Mouse (Mus musculus) heart, postnatal 0 days (tissue): Measurements from ENCODE around the gene Urad. TPM values are rescaled to one million over a fixed set of nuclear protein-coding genes. Genes with fewer than 3 reads are reported as not detected.

Experiments used
- ATAC-seq: fragments of 200-750 bp; cut with Nextera tagmentation; 2 replicates; pipeline ENCODE4 v1.8.0; 2017; ENCODE audit warnings: low read depth, moderate number of reproducible peaks, moderate library complexity; ENCODE audit not compliant: insufficient read depth
- DNase-seq: peaks from one replicate; pipeline ENCODE4 v3.0.0-alpha.2; 2016; ENCODE audit warnings: low spot score
- H3K27ac ChIP-seq: fragments of 300-500 bp; sonication (generic); 2 replicates; pipeline ENCODE4 v1.5.1; 2014; ENCODE audit warnings: low read depth, mild to moderate bottlenecking
- H3K27me3 ChIP-seq: fragments of 300-500 bp; sonication (generic); 2 replicates; pipeline ENCODE4 v1.6.1; 2014; ENCODE audit warnings: low read length, mixed read lengths; ENCODE audit not compliant: control insufficient read depth, insufficient read depth
- H3K36me3 ChIP-seq: fragments of 300-500 bp; sonication (generic); replicated peaks from 2 replicates; pipeline ENCODE4 v1.6.1; 2014; ENCODE audit warnings: low read length, mixed read lengths; ENCODE audit not compliant: control insufficient read depth, insufficient read depth
- H3K4me1 ChIP-seq: fragments of 300-500 bp; sonication (generic); 2 replicates; pipeline ENCODE4 v1.6.1; 2014; ENCODE audit warnings: antibody characterized with exemption; ENCODE audit not compliant: control insufficient read depth, insufficient read depth
- H3K4me2 ChIP-seq: fragments of 300-500 bp; sonication (generic); 2 replicates; pipeline ENCODE4 v1.6.1; 2014; ENCODE audit warnings: low read depth, mild to moderate bottlenecking, low read length, moderate library complexity
- H3K4me3 ChIP-seq: fragments of 300-500 bp; sonication (generic); 2 replicates; pipeline ENCODE4 v1.5.1; 2014; ENCODE audit warnings: low read depth, low read length
- H3K9ac ChIP-seq: fragments of 300-500 bp; sonication (generic); replicated peaks from 2 replicates; pipeline ENCODE4 v1.6.1; 2014; ENCODE audit warnings: low read depth, low read length, mixed read lengths
- H3K9me3 ChIP-seq: fragments of 300-500 bp; sonication (generic); replicated peaks from 2 replicates; pipeline ENCODE4 v1.6.1; 2016; ENCODE audit warnings: low read length; ENCODE audit not compliant: control insufficient read depth
- CTCF ChIP-seq: IDR thresholded peaks from 2 replicates; pipeline ENCODE4 v1.5.1; 2016; ENCODE audit warnings: antibody characterized with exemption, control low read depth, low read depth
- EP300 ChIP-seq: IDR thresholded peaks from 2 replicates; pipeline ENCODE4 v1.6.1; 2016; ENCODE audit warnings: antibody characterized with exemption, low read depth
- WGBS: fragments of 180-500 bp; shearing (Covaris S2); extraction: QIAGEN DNeasy Blood & Tissue Kit; methylation state at CpG from one replicate; pipeline ENCODE4 v1.1.7; 2014; 5-methylcytosine and 5-hydroxymethylcytosine counted together
- polyA plus RNA-seq: library from polyadenylated mRNA; unstranded; fragments of >200 nt; fragmentation: Nextera tagmentation; extraction: Ambion mirVana; gene quantifications from 2 replicates; pipeline ENCODE4 v1.2.1, GENCODE M21; 2015
- total RNA-seq: library from RNA; depleted of rRNA; stranded (reverse); fragments of >200 nt; gene quantifications from 2 replicates; pipeline ENCODE4 v1.2.3, GENCODE M21; 2014; ENCODE audit warnings: low replicate concordance

Urad gene
- total and polyA plus RNA-seq, 2 experiments from 2014 or later, result not detected

GRCm38 (mm10) chr5:147284365-147284764, 37.9 kb downstream of the Urad start:
- no peak for TF ChIP-seq CTCF
- no peak for TF ChIP-seq EP300
- ATAC-seq, result no peak
- no peaks in the 10 kb centered on the region for H3K9me3 ChIP-seq
- H3K36me3 ChIP-seq, result no peaks in the 10 kb centered on the region
- no peak overlapping the region for H3K27ac ChIP-seq
- DNase-seq, result no peak
- H3K4me2 ChIP-seq, result no peak overlapping the region
- 71% methylated on average over 4 of the region's 4 CpGs for WGBS
- H3K27me3 ChIP-seq, result peaks cover 31% of the 10 kb centered on the region
- no peak overlapping the region for H3K4me3 ChIP-seq
- no peaks in the 10 kb centered on the region for H3K4me1 ChIP-seq
- no peak overlapping the region for H3K9ac ChIP-seq

- Histone ChIP-seq H3K9me3 (no peaks in the 10 kb centered on the region), H3K9ac (no peak overlapping the region), H3K4me3 (0 out of 2 replicates have a peak overlapping the region, but pooled peaks have one; percentile 15), H3K27me3 (peaks cover 92% of the 10 kb centered on the region), H3K4me1 (no peaks in the 10 kb centered on the region), H3K36me3 (no peaks in the 10 kb centered on the region), H3K27ac (no peak overlapping the region), H3K4me2 (no peak overlapping the region)
- ATAC-seq (no peak), DNase-seq (no peak)
- TF ChIP-seq EP300 (no peak), CTCF (no peak)
- WGBS, result 0% methylated on average over 13 of the region's 13 CpGs
These were observed 44.7 kb downstream of the Urad start for GRCm38 (mm10) chr5:147277547-147277925.

- no peak for DNase-seq
- TF ChIP-seq CTCF (no peak), EP300 (no peak)
- ATAC-seq, result no peak
- Histone ChIP-seq H3K4me2 (no peak overlapping the region), H3K4me3 (0 out of 2 replicates have a peak overlapping the region, but pooled peaks have one; percentile 15), H3K9ac (no peak overlapping the region), H3K36me3 (no peaks in the 10 kb centered on the region), H3K4me1 (no peaks in the 10 kb centered on the region), H3K27ac (no peak overlapping the region), H3K27me3 (peaks cover 96% of the 10 kb centered on the region), H3K9me3 (no peaks in the 10 kb centered on the region)
- WGBS, result 2% methylated on average over 18 of the region's 18 CpGs
These were observed 45.3 kb downstream of the Urad start for GRCm38 (mm10) chr5:147276701-147277546.

- Histone ChIP-seq H3K9me3 (no peaks in the 10 kb centered on the region), H3K4me2 (no peak overlapping the region), H3K27ac (no peak overlapping the region), H3K9ac (no peak overlapping the region), H3K27me3 (peaks cover 97% of the 10 kb centered on the region), H3K4me1 (no peaks in the 10 kb centered on the region), H3K4me3 (no peak overlapping the region), H3K36me3 (no peaks in the 10 kb centered on the region)
- no peak for ATAC-seq
- no peak for TF ChIP-seq EP300
- TF ChIP-seq CTCF, result no peak
- 13% methylated on average over 3 of the region's 3 CpGs for WGBS
- DNase-seq, result no peak
These were observed 46.5 kb downstream of the Urad start for GRCm38 (mm10) chr5:147275761-147276160.

DNA sequence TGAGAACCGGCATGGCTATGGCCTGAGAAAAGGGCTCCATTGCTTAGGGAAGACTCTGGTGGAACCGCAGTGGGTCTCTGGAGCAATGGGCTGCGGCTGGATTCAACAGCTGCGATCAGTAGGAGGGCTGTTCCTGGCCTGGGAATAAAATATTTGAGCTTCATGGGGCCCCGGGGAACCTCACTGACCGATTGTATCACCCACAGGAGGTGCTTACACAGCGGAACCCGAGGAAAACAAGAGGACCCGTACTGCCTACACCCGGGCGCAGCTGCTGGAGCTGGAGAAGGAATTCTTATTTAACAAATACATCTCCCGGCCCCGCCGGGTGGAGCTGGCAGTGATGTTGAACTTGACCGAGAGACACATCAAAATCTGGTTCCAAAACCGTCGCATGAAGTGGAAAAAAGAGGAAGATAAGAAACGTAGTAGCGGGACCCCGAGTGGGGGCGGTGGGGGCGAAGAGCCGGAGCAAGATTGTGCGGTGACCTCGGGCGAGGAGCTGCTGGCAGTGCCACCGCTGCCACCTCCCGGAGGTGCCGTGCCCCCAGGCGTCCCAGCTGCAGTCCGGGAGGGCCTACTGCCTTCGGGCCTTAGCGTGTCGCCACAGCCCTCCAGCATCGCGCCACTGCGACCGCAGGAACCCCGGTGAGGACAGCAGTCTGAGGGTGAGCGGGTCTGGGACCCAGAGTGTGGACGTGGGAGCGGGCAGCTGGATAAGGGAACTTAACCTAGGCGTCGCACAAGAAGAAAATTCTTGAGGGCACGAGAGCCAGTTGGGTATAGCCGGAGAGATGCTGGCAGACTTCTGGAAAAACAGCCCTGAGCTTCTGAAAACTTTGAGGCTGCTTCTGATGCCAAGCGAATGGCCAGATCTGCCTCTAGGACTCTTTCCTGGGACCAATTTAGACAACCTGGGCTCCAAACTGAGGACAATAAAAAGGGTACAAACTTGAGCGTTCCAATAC, 47.8 kb downstream of the Urad start:
- Histone ChIP-seq H3K4me2 (no peak overlapping the region), H3K9me3 (no peaks in the 10 kb centered on the region), H3K4me1 (no peaks in the 10 kb centered on the region), H3K9ac (no peak overlapping the region), H3K27me3 (peaks cover 98% of the 10 kb centered on the region), H3K4me3 (no peak overlapping the region; the same call in 1 of the 2 replicates), H3K27ac (no peak overlapping the region), H3K36me3 (no peaks in the 10 kb centered on the region)
- WGBS, result 1% methylated on average over 48 of the region's 48 CpGs
- TF ChIP-seq EP300 (no peak), CTCF (no peak)
- ATAC-seq (no peak), DNase-seq (no peak)
